Mouse (Mus musculus): ENCODE measurements at regions not wholly inside any gene's neighbourhood (a gene's known extent, or its start where the extent isn't known, plus 50 kb on each side); places are given as distances from the start of the nearest gene placed in this dataset.
A peak's percentile ranks its signal among the peaks of the same experiment; 100 is the strongest.

DNA sequence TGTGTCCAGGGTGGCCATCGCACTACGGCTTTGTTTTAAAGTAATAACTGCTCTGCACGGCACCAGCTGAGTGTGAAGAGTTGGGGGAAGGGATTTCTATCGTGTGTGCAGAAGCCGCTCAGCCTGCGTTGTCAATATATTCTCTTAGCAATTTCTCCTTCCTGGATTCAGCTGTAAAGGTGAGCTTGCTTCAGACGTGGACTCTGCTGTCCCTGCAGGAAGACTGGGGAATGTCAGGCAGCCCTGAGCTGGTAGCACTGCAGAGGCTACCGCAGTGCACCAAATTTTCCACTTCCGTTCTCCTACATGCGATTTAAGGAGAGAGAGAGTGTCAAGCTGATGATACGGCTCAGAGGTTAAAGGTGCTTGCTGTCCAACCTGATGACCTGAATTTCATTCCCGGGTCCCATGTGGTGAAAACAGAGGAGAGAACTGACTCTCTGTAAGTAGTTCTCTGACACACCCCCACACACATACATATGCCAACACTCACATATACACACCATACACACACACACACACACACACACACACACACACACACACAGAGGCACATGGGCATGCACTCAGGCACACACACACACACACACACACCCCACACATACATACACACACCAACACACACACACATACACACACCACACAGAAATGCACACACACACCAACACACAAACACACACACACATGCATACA is 59.9 kb upstream of the Prelid3b start:
- DNase-seq (ENCODE audit: low spot score in 2 of 2) = peak; percentile 52
- intact Hi-C loops (cut with DNase I) = loop anchor here (5.0 kb wide), 1 partner anchor 221 kb away; no protein-coding TSS in a partner anchor

DNA sequence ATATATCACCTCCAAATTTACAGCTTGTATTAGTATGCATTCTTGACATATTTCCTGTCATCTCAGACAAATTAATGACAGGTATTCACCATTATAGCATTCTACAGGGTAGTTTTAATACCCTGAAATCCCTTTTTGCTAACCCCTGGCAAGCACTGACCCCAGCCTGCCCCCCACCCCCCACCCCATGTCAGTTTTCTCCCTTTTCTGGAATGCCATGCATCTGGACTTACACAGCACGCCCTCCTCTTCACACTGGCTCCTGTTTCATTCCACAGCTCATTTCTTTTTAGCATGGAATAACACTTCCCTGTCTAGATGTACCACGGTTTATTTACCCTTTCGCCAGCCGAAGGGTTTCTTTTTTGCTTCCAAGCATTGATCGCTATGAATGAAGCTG is 67.8 kb upstream of the Prelid3b start:
- intact Hi-C loops (cut with DNase I) = no loop called here
- DNase-seq (ENCODE audit: low spot score in 2 of 2) = no peak

- DNase-seq (ENCODE audit: low spot score in 2 of 2) = no peak
- intact Hi-C loops (cut with DNase I) = no loop called here
Observed at GRCm38 (mm10) chr2:174547207-174547606, 74.3 kb upstream of the Prelid3b start.

DNA sequence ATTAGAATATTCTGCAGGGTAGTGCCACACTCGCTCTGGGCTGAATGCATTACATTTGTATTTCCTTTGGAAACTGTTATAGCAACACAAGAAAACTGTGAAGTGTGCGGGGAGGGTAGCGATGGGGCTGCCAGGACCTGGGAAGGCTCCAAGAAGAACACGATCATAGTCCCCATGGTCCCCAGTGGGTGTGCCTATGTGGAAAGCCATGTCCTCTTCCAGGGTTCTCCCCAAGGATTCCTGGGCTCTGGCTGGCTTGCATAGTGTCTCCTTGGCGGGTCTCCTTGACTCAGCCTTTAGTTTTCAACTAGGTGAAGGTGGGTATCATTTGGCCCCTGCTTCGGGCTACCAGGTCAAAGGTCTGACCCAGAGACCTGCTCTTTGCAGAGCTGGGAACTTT is 74.8 kb upstream of the Prelid3b start:
- intact Hi-C loops (cut with DNase I) = no loop called here
- DNase-seq (ENCODE audit: low spot score in 2 of 2) = peak in 1 of 2 experiments; percentile 44

- intact Hi-C loops (cut with DNase I) = no loop called here
- no peak for DNase-seq (ENCODE audit: low spot score in 2 of 2)
Observed at GRCm38 (mm10) chr2:174548776-174549175, 75.9 kb upstream of the Prelid3b start.

GRCm38 (mm10) chr2:174555778-174556177 is 82.9 kb upstream of the Prelid3b start:
- DNase-seq (ENCODE audit: low spot score in 2 of 2) = no peak
- intact Hi-C loops (cut with DNase I) = no loop called here

- no peak for DNase-seq (ENCODE audit: low spot score in 2 of 2)
- intact Hi-C loops (cut with DNase I) = no loop called here
Observed at GRCm38 (mm10) chr2:174561828-174562429, 81.4 kb upstream of the Zfp831 start.

- intact Hi-C loops (cut with DNase I) = no loop called here
- DNase-seq (ENCODE audit: low spot score in 2 of 2) = no peak
Observed at GRCm38 (mm10) chr2:174563917-174564316, 79.4 kb upstream of the Zfp831 start.

- intact Hi-C loops (cut with DNase I) = no loop called here
- peak; percentile 12 to 35 for DNase-seq (ENCODE audit: low spot score in 2 of 2)
Observed at GRCm38 (mm10) chr2:174564817-174565216, 78.5 kb upstream of the Zfp831 start.

DNA sequence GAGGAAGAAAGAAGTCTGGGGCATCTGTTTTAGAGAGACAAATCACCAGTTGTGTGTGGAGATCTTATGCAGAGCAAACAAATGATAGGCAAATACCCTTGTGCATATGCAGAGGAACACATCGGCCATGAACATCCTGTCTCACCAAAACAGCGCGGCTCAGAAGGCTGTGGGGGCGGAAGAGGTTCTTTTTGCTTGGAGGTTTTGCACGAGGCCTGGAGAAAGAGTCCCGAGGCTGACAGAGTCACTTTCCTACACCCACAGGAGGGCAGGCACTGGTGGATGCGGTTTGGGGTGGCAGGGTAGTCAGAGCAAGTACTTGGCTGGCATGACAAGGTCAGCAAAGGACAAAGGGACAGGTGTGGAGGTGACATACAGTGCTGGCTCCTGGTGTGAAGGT is 77.4 kb upstream of the Zfp831 start:
- no peak for DNase-seq (ENCODE audit: low spot score in 2 of 2)

GRCm38 (mm10) chr2:174566752-174567151 is 76.6 kb upstream of the Zfp831 start:
- intact Hi-C loops (cut with DNase I) = no loop called here
- DNase-seq (ENCODE audit: low spot score in 2 of 2) = no peak

More for the DNA sequence above, 77.4 kb upstream of the Zfp831 start:
- intact Hi-C loops (cut with DNase I) = no loop called here

- intact Hi-C loops (cut with DNase I) = no loop called here
- DNase-seq (ENCODE audit: low spot score in 2 of 2) = no peak
Observed at GRCm38 (mm10) chr2:174574804-174575507, 68.4 kb upstream of the Zfp831 start.

DNA sequence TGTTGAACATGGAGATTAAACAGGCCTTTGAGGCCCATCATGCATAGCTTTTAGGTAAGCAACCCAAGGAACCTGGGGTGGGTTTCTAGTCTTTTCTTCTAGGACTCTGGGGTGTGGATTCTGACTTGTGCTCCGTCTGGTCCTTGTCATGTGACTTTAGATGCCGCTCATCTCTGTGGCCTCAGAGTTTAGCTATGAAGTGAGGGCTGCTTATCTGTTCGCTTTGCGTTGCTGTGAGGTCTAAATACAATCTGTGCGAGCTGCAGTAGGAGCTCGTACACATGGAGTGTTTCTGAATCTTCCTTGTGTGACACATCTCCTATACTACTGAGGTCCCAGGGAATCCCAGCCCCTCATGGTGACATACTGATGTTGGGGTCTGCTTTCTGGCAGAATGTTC is 67.8 kb upstream of the Zfp831 start:
- no peak for DNase-seq (ENCODE audit: low spot score in 2 of 2)
- intact Hi-C loops (cut with DNase I) = no loop called here

GRCm38 (mm10) chr2:174580906-174581703 is 62.2 kb upstream of the Zfp831 start:
- no peak for DNase-seq (ENCODE audit: low spot score in 2 of 2)
- intact Hi-C loops (cut with DNase I) = no loop called here

DNA sequence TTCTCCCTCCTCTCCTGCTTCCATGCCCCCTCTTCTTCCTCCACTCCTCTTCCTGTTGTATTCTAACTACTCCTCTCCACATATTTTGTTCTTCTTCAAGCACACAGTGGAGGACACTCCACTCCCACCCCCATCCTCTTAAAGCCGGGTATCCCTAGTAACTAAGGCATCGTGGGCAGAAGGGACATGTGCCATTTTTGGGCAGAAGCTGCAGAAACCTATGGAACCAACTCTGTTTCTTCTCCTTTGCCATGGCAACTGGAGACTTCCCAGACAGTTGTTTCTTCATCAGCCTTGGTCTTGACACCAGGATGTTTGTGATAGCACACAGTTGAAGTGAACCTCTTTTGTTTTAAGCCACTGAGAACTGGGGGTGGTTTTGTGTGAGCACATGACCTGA is 59.1 kb upstream of the Zfp831 start:
- intact Hi-C loops (cut with DNase I) = no loop called here
- DNase-seq (ENCODE audit: low spot score in 2 of 2) = peak; percentile 61 to 89
